Mouse (Mus musculus): ENCODE data around the gene Elavl3. TPM values are rescaled to one million over a fixed set of nuclear protein-coding genes. Genes with fewer than 3 reads are reported as not detected.

Gene Elavl3
- polyA plus RNA-seq, 1 experiment from 2014 or later: 146 TPM

DNA sequence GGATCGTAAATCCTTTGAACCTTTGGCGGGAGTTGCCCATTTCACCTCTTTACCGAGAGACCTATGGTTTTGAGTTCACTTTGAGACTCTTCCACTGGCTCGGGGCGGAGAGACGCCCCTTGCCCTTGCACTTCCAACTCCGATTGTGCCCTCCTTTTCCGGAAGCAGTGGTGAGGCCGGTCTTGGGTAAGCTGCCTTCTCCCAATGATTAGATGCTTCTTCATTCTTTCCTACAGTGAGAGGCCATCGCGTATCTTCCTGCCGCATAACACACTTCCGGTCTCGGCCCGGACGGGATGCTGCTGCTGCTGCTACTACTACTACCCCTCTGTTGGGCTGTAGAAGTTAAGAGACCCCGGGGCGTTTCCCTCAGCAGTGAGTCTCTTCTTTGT lies 48.7 kb downstream of the Elavl3 start:
- peak overlapping the region; percentile 66 for H3K27ac ChIP-seq (ENCODE audit: low read depth, low read length)
- ATAC-seq (ENCODE audit: low read depth): peak; percentile 26
- under 1% methylated on average over 18 of the region's 18 CpGs for WGBS
- peak overlapping the region; percentile 60 for H3K9ac ChIP-seq (replicated peaks; ENCODE audit: low read depth, low read length)
- no peaks in the 10 kb centered on the region for H3K27me3 ChIP-seq (ENCODE audit: control insufficient read depth, insufficient read depth, low read length)
- peaks cover 21% of the 10 kb centered on the region for H3K4me1 ChIP-seq (ENCODE audit: control insufficient read depth, insufficient read depth, low read length)
- H3K4me3 ChIP-seq (ENCODE audit: low read depth, low read length): peak overlapping the region; percentile 62
- peak overlapping the region; percentile 74 for H3K4me2 ChIP-seq (ENCODE audit: low read depth, low read length)
- H3K36me3 ChIP-seq (ENCODE audit: control insufficient read depth, insufficient read depth, low read length): peaks cover 18% of the 10 kb centered on the region
- no peaks in the 10 kb centered on the region for H3K9me3 ChIP-seq (ENCODE audit: control insufficient read depth, low read length)

DNA sequence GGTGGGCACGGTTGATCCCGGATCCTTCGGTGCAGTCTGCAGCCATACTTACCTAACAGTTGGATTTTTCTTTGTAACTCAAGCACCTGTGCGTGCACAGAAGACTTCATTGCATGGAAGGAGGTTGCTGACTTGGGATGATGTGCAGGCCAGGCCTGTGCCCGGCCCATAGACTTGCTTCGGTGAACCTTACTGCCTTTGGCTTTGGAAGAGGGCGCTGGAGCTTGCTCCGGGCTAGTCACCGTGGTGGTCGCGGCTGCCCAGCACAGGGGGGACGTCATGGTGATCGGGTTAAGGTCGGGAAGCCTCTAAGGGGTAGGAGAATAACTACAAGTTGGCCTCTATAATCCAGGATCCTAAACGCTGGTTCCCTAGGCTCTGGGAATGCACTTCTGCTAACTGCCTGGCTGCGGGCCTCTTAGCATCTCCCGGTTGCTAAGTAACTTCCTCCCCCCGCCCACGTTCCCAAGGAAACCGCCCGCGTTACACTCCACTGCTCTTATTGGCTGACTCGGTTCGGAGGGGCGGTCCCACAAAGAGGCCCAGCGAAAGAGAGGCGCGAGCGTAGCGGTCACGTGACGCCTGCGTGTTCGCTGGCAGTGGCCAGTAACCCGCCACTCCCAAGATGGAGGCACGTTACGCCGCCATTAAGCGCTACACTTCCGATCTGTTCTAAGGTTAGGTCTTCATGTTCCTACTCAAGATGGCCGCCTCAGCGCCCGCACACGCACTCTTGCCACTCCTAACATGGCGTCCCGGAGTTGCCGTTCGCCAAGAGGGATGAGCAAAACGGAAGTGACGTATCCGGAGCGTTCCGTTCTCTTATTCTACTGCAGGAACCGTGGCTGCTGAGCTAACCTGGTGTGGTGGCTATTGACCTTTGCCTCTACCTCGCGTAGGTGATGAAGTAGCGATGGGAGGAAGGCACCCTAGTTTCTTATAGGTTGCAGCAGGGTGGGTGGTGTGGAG lies 49.3 kb downstream of the Elavl3 start, which contains the start of the genes Ccdc151 and Prkcsh:
Ccdc151 (minus strand) TSS at position 441 of the 969 bp plus-strand sequence.
Prkcsh (plus strand) TSS at position 613 of the 969 bp plus-strand sequence.
- H3K4me1 ChIP-seq (ENCODE audit: control insufficient read depth, insufficient read depth, low read length): peaks cover 21% of the 10 kb centered on the region
- WGBS: 5% methylated on average over 56 of the region's 57 CpGs

DNA sequence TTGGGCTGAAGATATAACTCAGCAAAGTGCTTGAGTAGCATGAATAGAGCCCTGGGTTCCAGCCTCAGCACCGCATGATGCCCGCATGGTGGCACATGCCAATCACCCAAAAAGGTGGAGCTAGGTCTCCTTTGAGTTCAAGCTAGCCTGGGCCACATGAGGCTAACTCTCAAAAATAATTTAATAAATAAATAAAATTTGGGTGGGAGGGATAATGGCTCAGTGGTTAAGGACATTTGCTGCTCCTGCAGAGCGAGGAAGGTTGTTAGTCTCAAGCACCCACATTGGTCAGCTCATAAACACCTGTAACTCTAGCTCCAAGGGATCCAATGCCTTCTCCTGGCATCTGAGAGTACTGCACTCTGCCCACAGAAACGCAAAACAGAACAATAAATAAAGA lies 50.2 kb downstream of the Elavl3 start:
- Histone ChIP-seq H3K27ac (ENCODE audit: low read depth, low read length) (no peak overlapping the region), H3K4me1 (ENCODE audit: control insufficient read depth, insufficient read depth, low read length) (peaks cover 21% of the 10 kb centered on the region), H3K4me2 (ENCODE audit: low read depth, low read length) (peak overlapping the region; percentile 57), H3K36me3 (ENCODE audit: control insufficient read depth, insufficient read depth, low read length) (peaks cover 10% of the 10 kb centered on the region; the same call in 1 of the 2 replicates), H3K4me3 (ENCODE audit: low read depth, low read length) (no peak overlapping the region), H3K9me3 (ENCODE audit: control insufficient read depth, low read length) (no peaks in the 10 kb centered on the region), H3K27me3 (ENCODE audit: control insufficient read depth, insufficient read depth, low read length) (no peaks in the 10 kb centered on the region), H3K9ac (replicated peaks; ENCODE audit: low read depth, low read length) (no peak overlapping the region)
- ATAC-seq (ENCODE audit: low read depth): no peak
- WGBS: 86% methylated on average over 4 of the region's 4 CpGs

More for the DNA sequence above, 49.3 kb downstream of the Elavl3 start, which contains the start of the genes Ccdc151 and Prkcsh:
- H3K4me2 ChIP-seq (ENCODE audit: low read depth, low read length): peak within 1 kb of the TSS; percentile 74
- peak; percentile 99 for ATAC-seq (ENCODE audit: low read depth)
- H3K27ac ChIP-seq (ENCODE audit: low read depth, low read length): peak within 1 kb of the TSS; percentile 73
- no peaks in the 10 kb centered on the region for H3K9me3 ChIP-seq (ENCODE audit: control insufficient read depth, low read length)
- H3K27me3 ChIP-seq (ENCODE audit: control insufficient read depth, insufficient read depth, low read length): no peaks in the 10 kb centered on the region
- peak within 1 kb of the TSS; percentile 60 for H3K9ac ChIP-seq (replicated peaks; ENCODE audit: low read depth, low read length)
- H3K36me3 ChIP-seq (ENCODE audit: control insufficient read depth, insufficient read depth, low read length): peaks cover 11% of the 10 kb centered on the region; the same call in 1 of the 2 replicates
- peak within 1 kb of the TSS; percentile 62 for H3K4me3 ChIP-seq (ENCODE audit: low read depth, low read length)

DNA sequence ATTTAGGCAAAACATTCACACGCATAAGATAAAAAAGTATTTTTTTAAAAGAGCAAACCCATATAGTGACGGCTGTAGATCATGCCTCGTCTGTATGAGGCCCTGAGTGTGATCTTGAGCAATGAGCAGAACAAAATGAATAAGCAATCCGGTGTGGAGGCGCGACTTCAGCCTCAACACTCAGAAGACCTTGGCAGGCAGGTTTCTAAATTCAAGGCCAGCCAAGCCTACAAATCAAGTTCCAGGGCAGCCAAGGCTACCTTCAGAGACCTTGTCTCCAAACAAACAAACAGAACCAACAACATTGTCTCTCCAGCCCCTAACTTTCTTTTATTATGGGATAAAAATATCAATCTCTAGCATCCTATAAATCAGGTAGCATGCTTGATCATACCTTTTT lies 51.5 kb downstream of the Elavl3 start:
- no peak overlapping the region for H3K4me2 ChIP-seq (ENCODE audit: low read depth, low read length)
- no peak for ATAC-seq (ENCODE audit: low read depth)
- H3K27ac ChIP-seq (ENCODE audit: low read depth, low read length): no peak overlapping the region
- peaks cover 21% of the 10 kb centered on the region for H3K4me1 ChIP-seq (ENCODE audit: control insufficient read depth, insufficient read depth, low read length)
- 91% methylated on average over 6 of the region's 6 CpGs for WGBS
- no peak overlapping the region for H3K9ac ChIP-seq (replicated peaks; ENCODE audit: low read depth, low read length)
- H3K4me3 ChIP-seq (ENCODE audit: low read depth, low read length): no peak overlapping the region
- 0 out of 2 replicates have a peak, but pooled peaks cover 5% of the 10 kb centered on the region for H3K36me3 ChIP-seq (ENCODE audit: control insufficient read depth, insufficient read depth, low read length)
- no peaks in the 10 kb centered on the region for H3K9me3 ChIP-seq (ENCODE audit: control insufficient read depth, low read length)
- H3K27me3 ChIP-seq (ENCODE audit: control insufficient read depth, insufficient read depth, low read length): no peaks in the 10 kb centered on the region

DNA sequence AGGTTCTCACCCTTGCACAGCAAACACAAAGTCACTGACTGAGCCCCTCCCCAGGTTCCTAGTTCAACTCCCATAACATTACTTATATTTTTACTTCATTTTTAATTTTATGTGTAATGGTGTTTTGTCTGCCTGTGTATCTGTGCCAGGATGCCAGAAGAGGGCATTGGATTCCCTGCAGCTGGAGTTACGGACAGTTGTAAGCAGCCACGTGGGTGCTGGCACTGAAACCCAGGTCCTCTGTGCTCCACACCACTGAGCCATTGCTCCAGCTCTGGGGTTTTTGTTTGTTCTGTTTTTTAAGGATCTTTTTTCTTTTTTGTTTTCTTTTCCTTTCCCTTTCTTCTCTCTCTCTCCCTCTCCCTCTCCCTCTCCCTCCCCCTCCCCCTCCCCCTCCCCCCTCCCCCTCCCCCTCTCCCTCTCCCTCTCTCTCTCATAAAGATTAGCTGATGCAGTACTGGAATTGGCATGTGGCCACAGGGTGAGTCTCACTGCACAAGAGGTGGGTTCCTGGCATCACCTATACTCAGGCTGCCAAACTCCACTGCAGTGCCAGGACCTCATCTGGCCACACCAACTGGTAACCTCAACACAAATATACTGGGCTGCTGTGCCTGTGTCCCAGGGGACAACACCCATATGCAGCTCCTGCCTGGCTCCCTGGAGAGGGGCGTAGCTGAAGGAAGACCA lies 55.5 kb downstream of the Elavl3 start:
- Histone ChIP-seq H3K9me3 (ENCODE audit: control insufficient read depth, low read length) (no peaks in the 10 kb centered on the region), H3K27ac (ENCODE audit: low read depth, low read length) (no peak overlapping the region), H3K4me1 (ENCODE audit: control insufficient read depth, insufficient read depth, low read length) (no peaks in the 10 kb centered on the region), H3K36me3 (ENCODE audit: control insufficient read depth, insufficient read depth, low read length) (no peaks in the 10 kb centered on the region), H3K4me2 (ENCODE audit: low read depth, low read length) (no peak overlapping the region), H3K4me3 (ENCODE audit: low read depth, low read length) (no peak overlapping the region), H3K9ac (replicated peaks; ENCODE audit: low read depth, low read length) (no peak overlapping the region), H3K27me3 (ENCODE audit: control insufficient read depth, insufficient read depth, low read length) (peaks cover 2% of the 10 kb centered on the region)
- no peak for ATAC-seq (ENCODE audit: low read depth)
- WGBS: 87% methylated on average over 3 of the region's 3 CpGs

DNA sequence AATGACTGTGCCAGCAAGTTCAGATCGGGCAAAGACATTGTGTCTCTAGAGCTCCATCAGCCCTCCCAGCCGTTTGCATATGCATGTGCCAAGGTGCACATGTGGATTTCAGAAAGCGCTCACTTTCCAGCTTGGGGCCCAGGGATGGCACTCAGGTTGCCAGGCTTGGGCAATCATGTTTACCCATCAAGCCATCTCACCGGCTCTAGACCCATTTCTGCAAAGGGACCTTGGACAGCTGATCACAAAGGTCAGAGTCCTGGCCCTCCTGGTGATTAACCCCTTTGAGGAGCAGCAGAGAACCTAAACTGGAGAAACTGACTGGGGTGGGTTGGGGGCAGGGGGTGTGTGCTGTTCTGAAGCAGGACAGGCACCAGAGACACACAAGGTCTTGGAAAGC lies 59.6 kb downstream of the Elavl3 start:
- Histone ChIP-seq H3K4me2 (ENCODE audit: low read depth, low read length) (no peak overlapping the region), H3K27me3 (ENCODE audit: control insufficient read depth, insufficient read depth, low read length) (peaks cover 26% of the 10 kb centered on the region), H3K9ac (replicated peaks; ENCODE audit: low read depth, low read length) (no peak overlapping the region), H3K4me1 (ENCODE audit: control insufficient read depth, insufficient read depth, low read length) (peaks cover 14% of the 10 kb centered on the region), H3K9me3 (ENCODE audit: control insufficient read depth, low read length) (no peaks in the 10 kb centered on the region), H3K27ac (ENCODE audit: low read depth, low read length) (no peak overlapping the region), H3K4me3 (ENCODE audit: low read depth, low read length) (no peak overlapping the region), H3K36me3 (ENCODE audit: control insufficient read depth, insufficient read depth, low read length) (no peaks in the 10 kb centered on the region)
- 79% methylated on average over 4 of the region's 4 CpGs for WGBS
- ATAC-seq (ENCODE audit: low read depth): no peak

DNA sequence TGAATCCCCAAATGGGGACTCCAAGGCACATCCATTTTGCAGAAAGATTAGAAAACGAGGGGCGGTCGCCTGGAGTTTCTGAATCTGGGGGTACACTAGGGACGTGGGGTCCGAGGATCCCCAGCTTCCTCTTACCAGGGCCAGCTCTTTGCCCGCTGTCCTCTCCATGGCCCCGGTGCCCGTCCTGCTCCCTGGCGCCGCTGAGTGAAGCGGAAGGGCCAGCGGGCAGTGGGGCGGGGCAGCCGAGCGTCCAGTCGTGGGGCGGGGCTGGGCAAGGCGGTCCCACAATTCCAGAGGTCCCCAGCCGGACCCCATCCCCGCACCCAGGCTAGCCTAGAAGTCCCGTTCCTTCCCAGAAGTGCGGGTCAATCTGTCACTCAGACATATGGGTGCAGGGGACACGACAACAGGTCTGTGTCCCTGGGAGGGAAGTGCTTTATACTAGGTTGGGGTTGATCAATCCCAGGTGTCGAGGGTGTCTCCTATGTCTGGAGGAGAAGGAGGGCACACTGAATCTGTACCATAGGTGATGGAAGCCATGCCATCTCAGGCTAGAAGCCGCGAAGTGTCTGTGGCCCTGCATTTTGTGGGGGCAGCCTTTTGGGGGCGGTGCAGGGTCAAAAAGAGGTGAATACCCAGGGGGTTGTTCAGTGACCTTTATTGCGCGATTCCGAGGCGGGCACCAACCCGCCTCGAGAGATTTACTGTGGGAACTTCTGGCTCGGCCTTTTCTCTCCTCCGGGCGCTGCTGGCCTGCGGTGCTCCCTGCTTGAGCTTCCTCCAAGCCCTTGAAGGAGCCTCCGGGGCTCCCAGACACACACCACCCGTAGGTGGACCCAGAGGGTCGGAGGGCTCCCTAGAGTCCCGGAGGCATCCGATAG lies 62.4 kb downstream of the Elavl3 start, which contains the start of gene Rgl3:
Rgl3 (minus strand) TSS at position 217 of the 881 bp plus-strand sequence.
- peak within 1 kb of the TSS; percentile 27 for H3K4me3 ChIP-seq (ENCODE audit: low read depth, low read length)
- peaks cover 14% of the 10 kb centered on the region for H3K4me1 ChIP-seq (ENCODE audit: control insufficient read depth, insufficient read depth, low read length)
- WGBS: under 1% methylated on average over 42 of the region's 42 CpGs
- peak within 1 kb of the TSS; percentile 51 for H3K4me2 ChIP-seq (ENCODE audit: low read depth, low read length)
- no peaks in the 10 kb centered on the region for H3K36me3 ChIP-seq (ENCODE audit: control insufficient read depth, insufficient read depth, low read length)
- peaks cover 28% of the 10 kb centered on the region for H3K27me3 ChIP-seq (ENCODE audit: control insufficient read depth, insufficient read depth, low read length)
- H3K27ac ChIP-seq (ENCODE audit: low read depth, low read length): no peak within 1 kb of the TSS
- ATAC-seq (ENCODE audit: low read depth): peak; percentile 41; the same call in 1 of the 2 replicates
- no peaks in the 10 kb centered on the region for H3K9me3 ChIP-seq (ENCODE audit: control insufficient read depth, low read length)
- 0 out of 2 replicates have a peak within 1 kb of the TSS, but pooled peaks have one; percentile 21 for H3K9ac ChIP-seq (replicated peaks; ENCODE audit: low read depth, low read length)

DNA sequence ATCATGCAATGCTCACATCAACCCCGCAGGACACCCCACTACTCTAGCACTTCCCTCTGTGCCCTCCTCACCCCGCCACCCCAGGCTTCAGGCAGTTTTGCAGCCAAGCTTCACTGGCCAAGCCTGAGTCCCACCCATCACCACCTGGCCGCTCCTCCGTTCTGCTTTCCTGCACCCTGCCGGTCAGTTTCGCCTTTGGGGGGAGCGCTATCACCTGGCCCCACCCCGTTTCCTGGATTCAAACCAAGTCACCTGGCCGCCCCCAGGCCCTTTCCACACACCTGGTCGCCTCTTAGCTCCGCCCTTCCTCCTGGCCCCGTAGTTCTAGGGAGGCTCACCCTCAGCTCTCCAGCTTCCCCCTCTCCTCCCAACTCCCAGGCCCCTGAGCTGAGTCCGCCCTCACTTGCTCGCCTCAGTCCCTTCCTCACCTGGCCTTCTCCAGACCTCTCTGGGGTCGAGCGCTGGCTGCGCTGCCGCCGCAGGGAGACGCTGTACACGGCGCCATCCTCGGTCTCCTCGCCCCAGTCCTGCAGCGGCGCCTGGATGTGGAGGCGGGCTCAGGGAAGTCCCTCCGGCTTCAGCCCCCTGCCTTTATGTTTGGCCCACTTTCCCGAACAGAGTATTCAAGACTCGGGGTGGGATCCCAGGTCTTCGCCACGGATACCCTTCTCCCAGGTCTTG lies 63.3 kb downstream of the Elavl3 start:
- whole genome bisulfite sequencing: 1% methylated on average over 32 of the region's 32 CpGs
- no peak overlapping the region for H3K9ac ChIP-seq (replicated peaks; ENCODE audit: low read depth, low read length)
- peak; percentile 44; the same call in 1 of the 2 replicates for ATAC-seq (ENCODE audit: low read depth)

More for the DNA sequence above, 63.3 kb downstream of the Elavl3 start:
- Histone ChIP-seq H3K36me3 (ENCODE audit: control insufficient read depth, insufficient read depth, low read length) (no peaks in the 10 kb centered on the region), H3K27me3 (ENCODE audit: control insufficient read depth, insufficient read depth, low read length) (peaks cover 28% of the 10 kb centered on the region), H3K4me1 (ENCODE audit: control insufficient read depth, insufficient read depth, low read length) (peaks cover 14% of the 10 kb centered on the region), H3K27ac (ENCODE audit: low read depth, low read length) (no peak overlapping the region), H3K4me3 (ENCODE audit: low read depth, low read length) (peak overlapping the region; percentile 27), H3K4me2 (ENCODE audit: low read depth, low read length) (peak overlapping the region; percentile 51), H3K9me3 (ENCODE audit: control insufficient read depth, low read length) (no peaks in the 10 kb centered on the region)
